Mouse (Mus musculus): Measurements from ENCODE around the gene Col4a3bp. TPM values are rescaled to one million over a fixed set of nuclear protein-coding genes. Genes with fewer than 3 reads are reported as not detected.
A peak's percentile ranks its signal among the peaks of the same experiment; 100 is the strongest.
"Not testable (repeated sequence)": the region's sequence is repeated elsewhere in the genome, so short reads cannot be mapped to it uniquely, and the experiment has no call there.

Gene Col4a3bp
- total and polyA plus RNA-seq, 2 experiments: 8.1 to 29.9 TPM

DNA sequence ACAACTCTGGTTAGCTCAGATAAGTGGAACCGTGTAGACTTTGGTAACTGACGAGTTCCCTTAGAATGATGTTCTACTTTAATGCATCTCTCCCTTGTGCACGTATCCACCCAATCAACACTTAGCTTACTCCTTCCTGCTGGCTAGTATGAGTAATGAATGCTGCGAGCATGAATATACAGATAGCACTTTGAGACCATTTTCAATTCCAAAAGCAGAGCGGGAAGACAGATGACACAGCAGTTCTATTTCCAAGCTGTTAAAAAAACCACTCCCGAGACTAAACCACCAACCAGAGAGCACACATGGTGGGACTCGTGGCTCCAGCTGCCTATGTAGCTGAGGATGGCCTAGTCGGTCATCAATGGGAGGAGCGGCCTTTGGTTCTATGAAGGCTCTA, 110.6 kb downstream of the Col4a3bp start:
- Histone ChIP-seq H3K27me3 (ENCODE audit: control insufficient read depth, insufficient read depth, low read length) (no peaks in the 10 kb centered on the region), H3K4me1 (ENCODE audit: control insufficient read depth, insufficient read depth, low read length) (peaks cover 8% of the 10 kb centered on the region), H3K4me3 (ENCODE audit: insufficient read depth, low read depth, low read length) (no peak overlapping the region), H3K36me3 (ENCODE audit: control insufficient read depth, insufficient read depth, low read length) (peaks cover 87% of the 10 kb centered on the region), H3K79me2 (ENCODE audit: control insufficient read depth, insufficient read depth, low read length) (no peaks in the 10 kb centered on the region), H3K27ac (replicated peaks; ENCODE audit: insufficient read depth, low read depth, low read length) (no peak overlapping the region), H3K9ac (ENCODE audit: low read depth, low read length) (no peak overlapping the region)
- no peak for DNase-seq (ENCODE audit: extremely low read depth, low read depth, low spot score)
- WGBS: 89% methylated on average over 9 of the region's 9 CpGs
- no peak for TF ChIP-seq CTCF (IDR thresholded peaks at IDR 0.05; ENCODE audit: low read depth, low read length)
- no peak for TF ChIP-seq POLR2A (IDR thresholded peaks at IDR 0.05; ENCODE audit: extremely low read depth, insufficient read depth, low read length)

- Histone ChIP-seq H3K27ac (replicated peaks; ENCODE audit: insufficient read depth, low read depth, low read length) (no peak overlapping the region), H3K27me3 (ENCODE audit: control insufficient read depth, insufficient read depth, low read length) (no peaks in the 10 kb centered on the region), H3K36me3 (ENCODE audit: control insufficient read depth, insufficient read depth, low read length) (peaks cover 88% of the 10 kb centered on the region), H3K4me3 (ENCODE audit: insufficient read depth, low read depth, low read length) (no peak overlapping the region), H3K4me1 (ENCODE audit: control insufficient read depth, insufficient read depth, low read length) (peaks cover 32% of the 10 kb centered on the region), H3K79me2 (ENCODE audit: control insufficient read depth, insufficient read depth, low read length) (no peaks in the 10 kb centered on the region), H3K9ac (ENCODE audit: low read depth, low read length) (no peak overlapping the region)
- peak; percentile 31 for DNase-seq (ENCODE audit: extremely low read depth, low read depth, low spot score)
- TF ChIP-seq POLR2A (IDR thresholded peaks at IDR 0.05; ENCODE audit: extremely low read depth, insufficient read depth, low read length) (no peak), CTCF (IDR thresholded peaks at IDR 0.05; ENCODE audit: low read depth, low read length) (no peak)
- 10% methylated on average over 1 of the region's 1 CpGs for whole genome bisulfite sequencing
Measured at GRCm38 (mm10) chr13:96656673-96657072, 114.3 kb downstream of the Col4a3bp start.

DNA sequence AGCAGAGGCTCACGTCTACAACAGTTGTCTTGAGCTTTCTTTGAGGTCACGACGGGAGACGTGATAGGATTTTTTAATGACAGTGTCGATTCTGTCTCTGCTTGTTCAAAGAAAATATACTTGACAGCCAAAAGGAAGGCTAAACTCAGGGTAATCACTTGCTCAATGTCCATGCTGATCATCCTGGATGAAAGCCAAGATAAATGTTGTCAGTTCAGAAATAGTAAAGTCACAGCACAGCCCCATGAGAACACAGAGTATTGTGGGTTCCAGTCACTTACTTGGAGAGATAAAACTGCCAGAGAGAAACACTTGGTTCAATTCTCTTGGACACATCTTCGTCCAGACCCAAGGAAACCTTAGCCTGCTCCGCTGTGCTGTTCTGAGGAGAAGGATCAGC, 116.5 kb downstream of the Col4a3bp start:
- H3K27me3 ChIP-seq (ENCODE audit: control insufficient read depth, insufficient read depth, low read length): no peaks in the 10 kb centered on the region
- 40% methylated on average over 7 of the region's 7 CpGs for WGBS
- peaks cover 38% of the 10 kb centered on the region for H3K4me1 ChIP-seq (ENCODE audit: control insufficient read depth, insufficient read depth, low read length)
- TF ChIP-seq POLR2A (IDR thresholded peaks at IDR 0.05; ENCODE audit: extremely low read depth, insufficient read depth, low read length) (no peak), CTCF (IDR thresholded peaks at IDR 0.05; ENCODE audit: low read depth, low read length) (no peak)
- H3K36me3 ChIP-seq (ENCODE audit: control insufficient read depth, insufficient read depth, low read length): peaks cover 91% of the 10 kb centered on the region
- H3K27ac ChIP-seq (replicated peaks; ENCODE audit: insufficient read depth, low read depth, low read length): peak overlapping the region; percentile 68
- peak; percentile 91 for DNase-seq (ENCODE audit: extremely low read depth, low read depth, low spot score)
- no peak overlapping the region for H3K4me3 ChIP-seq (ENCODE audit: insufficient read depth, low read depth, low read length)
- H3K79me2 ChIP-seq (ENCODE audit: control insufficient read depth, insufficient read depth, low read length): peaks cover 6% of the 10 kb centered on the region; the same call in 1 of the 2 replicates
- H3K9ac ChIP-seq (ENCODE audit: low read depth, low read length): peak overlapping the region; percentile 5; the same call in 1 of the 2 replicates

- WGBS: 60% methylated on average over 10 of the region's 10 CpGs
- peaks cover 46% of the 10 kb centered on the region for H3K4me1 ChIP-seq (ENCODE audit: control insufficient read depth, insufficient read depth, low read length)
- TF ChIP-seq POLR2A (IDR thresholded peaks at IDR 0.05; ENCODE audit: extremely low read depth, insufficient read depth, low read length) (no peak), CTCF (IDR thresholded peaks at IDR 0.05; ENCODE audit: low read depth, low read length) (no peak)
Measured at GRCm38 (mm10) chr13:96660095-96660860, 117.9 kb downstream of the Col4a3bp start.

GRCm38 (mm10) chr13:96663120-96663519, 120.7 kb downstream of the Col4a3bp start:
- H3K4me1 ChIP-seq (ENCODE audit: control insufficient read depth, insufficient read depth, low read length): peaks cover 51% of the 10 kb centered on the region
- H3K79me2 ChIP-seq (ENCODE audit: control insufficient read depth, insufficient read depth, low read length): peaks cover 11% of the 10 kb centered on the region; the same call in 1 of the 2 replicates
- H3K4me3 ChIP-seq (ENCODE audit: insufficient read depth, low read depth, low read length); H3K27ac ChIP-seq (replicated peaks; ENCODE audit: insufficient read depth, low read depth, low read length); H3K9ac ChIP-seq (ENCODE audit: low read depth, low read length); H3K27me3 ChIP-seq (ENCODE audit: control insufficient read depth, insufficient read depth, low read length): not testable (repeated sequence)
- DNase-seq (ENCODE audit: extremely low read depth, low read depth, low spot score): peak; percentile 63
- 45% methylated on average over 4 of the region's 4 CpGs for WGBS
- peaks cover 79% of the 10 kb centered on the region for H3K36me3 ChIP-seq (ENCODE audit: control insufficient read depth, insufficient read depth, low read length)

More at GRCm38 (mm10) chr13:96660095-96660860, 117.9 kb downstream of the Col4a3bp start:
- Histone ChIP-seq H3K79me2 (ENCODE audit: control insufficient read depth, insufficient read depth, low read length) (peaks cover 6% of the 10 kb centered on the region; the same call in 1 of the 2 replicates), H3K9ac (ENCODE audit: low read depth, low read length) (no peak overlapping the region), H3K36me3 (ENCODE audit: control insufficient read depth, insufficient read depth, low read length) (peaks cover 88% of the 10 kb centered on the region), H3K27me3 (ENCODE audit: control insufficient read depth, insufficient read depth, low read length) (no peaks in the 10 kb centered on the region), H3K4me3 (ENCODE audit: insufficient read depth, low read depth, low read length) (no peak overlapping the region), H3K27ac (replicated peaks; ENCODE audit: insufficient read depth, low read depth, low read length) (no peak overlapping the region; the same call in 1 of the 2 replicates)
- no peak for DNase-seq (ENCODE audit: extremely low read depth, low read depth, low spot score)

- peaks cover 43% of the 10 kb centered on the region for H3K4me1 ChIP-seq (ENCODE audit: control insufficient read depth, insufficient read depth, low read length)
- peaks cover 65% of the 10 kb centered on the region for H3K36me3 ChIP-seq (ENCODE audit: control insufficient read depth, insufficient read depth, low read length)
- H3K27ac ChIP-seq (replicated peaks; ENCODE audit: insufficient read depth, low read depth, low read length): peak overlapping the region; percentile 58
- DNase-seq (ENCODE audit: extremely low read depth, low read depth, low spot score): peak; percentile 95
- 0 out of 2 replicates have a peak overlapping the region, but pooled peaks have one; percentile 9 for H3K9ac ChIP-seq (ENCODE audit: low read depth, low read length)
- no peak overlapping the region for H3K4me3 ChIP-seq (ENCODE audit: insufficient read depth, low read depth, low read length)
- H3K79me2 ChIP-seq (ENCODE audit: control insufficient read depth, insufficient read depth, low read length): peaks cover 14% of the 10 kb centered on the region; the same call in 1 of the 2 replicates
- no peak for TF ChIP-seq CTCF (IDR thresholded peaks at IDR 0.05; ENCODE audit: low read depth, low read length)
- no peak for TF ChIP-seq POLR2A (IDR thresholded peaks at IDR 0.05; ENCODE audit: extremely low read depth, insufficient read depth, low read length)
- WGBS: 28% methylated on average over 7 of the region's 7 CpGs
- no peaks in the 10 kb centered on the region for H3K27me3 ChIP-seq (ENCODE audit: control insufficient read depth, insufficient read depth, low read length)
Measured at GRCm38 (mm10) chr13:96664419-96664974, 122.1 kb downstream of the Col4a3bp start.
